Mouse (Mus musculus) kidney, embryonic 16.5 days (tissue): ENCODE data around the gene Creg2. TPM values are rescaled to one million over a fixed set of nuclear protein-coding genes. Genes with fewer than 3 reads are reported as not detected.

Source experiments
- ATAC-seq: fragments of 200-750 bp; cut with Nextera tagmentation; 2 replicates; pipeline ENCODE4 v1.8.0; 2017; ENCODE audit warnings: moderate TSS enrichment; ENCODE audit not compliant: low FRiP score, low TSS enrichment
- H3K27ac ChIP-seq: fragments of 300-500 bp; sonication (generic); 2 replicates; pipeline ENCODE4 v1.5.1; 2014; ENCODE audit warnings: low read length
- H3K27me3 ChIP-seq: fragments of 300-500 bp; sonication (generic); 2 replicates; pipeline ENCODE4 v1.6.1; 2014; ENCODE audit warnings: low read length, control low read depth, mixed read lengths; ENCODE audit not compliant: insufficient read depth
- H3K36me3 ChIP-seq: fragments of 300-500 bp; sonication (generic); 2 replicates; pipeline ENCODE4 v1.6.1; 2014; ENCODE audit warnings: low read length, control low read depth, mixed read lengths; ENCODE audit not compliant: insufficient read depth
- H3K4me1 ChIP-seq: fragments of 300-500 bp; sonication (generic); 2 replicates; pipeline ENCODE4 v1.6.1; 2014; ENCODE audit warnings: low read length, control low read depth, mixed read lengths; ENCODE audit not compliant: insufficient read depth
- H3K4me2 ChIP-seq: fragments of 300-500 bp; sonication (generic); replicated peaks from 2 replicates; pipeline ENCODE4 v1.6.1; 2014; ENCODE audit warnings: low read depth, low read length
- H3K4me3 ChIP-seq: fragments of 300-500 bp; sonication (generic); 2 replicates; pipeline ENCODE4 v1.5.1; 2014; ENCODE audit warnings: mild to moderate bottlenecking, low read length
- H3K9ac ChIP-seq: fragments of 300-500 bp; sonication (generic); replicated peaks from 2 replicates; pipeline ENCODE4 v1.6.1; 2014; ENCODE audit warnings: low read length
- H3K9me3 ChIP-seq: fragments of 300-500 bp; sonication (generic); 2 replicates; pipeline ENCODE4 v1.6.1; 2016; ENCODE audit warnings: low read length, control low read depth
- WGBS: fragments of 180-500 bp; shearing (Covaris S2); extraction: QIAGEN DNeasy Blood & Tissue Kit; methylation state at CpG from one replicate; pipeline ENCODE4 v1.1.7; 2014; 5-methylcytosine and 5-hydroxymethylcytosine counted together
- polyA plus RNA-seq: library from polyadenylated mRNA; unstranded; fragments of >200 nt; fragmentation: Nextera tagmentation; extraction: Ambion mirVana; gene quantifications from 2 replicates; pipeline ENCODE4 v1.2.1, GENCODE M21; 2015

Gene Creg2
- polyA plus RNA-seq, 1 experiment from 2014 or later: 0.04 TPM

DNA sequence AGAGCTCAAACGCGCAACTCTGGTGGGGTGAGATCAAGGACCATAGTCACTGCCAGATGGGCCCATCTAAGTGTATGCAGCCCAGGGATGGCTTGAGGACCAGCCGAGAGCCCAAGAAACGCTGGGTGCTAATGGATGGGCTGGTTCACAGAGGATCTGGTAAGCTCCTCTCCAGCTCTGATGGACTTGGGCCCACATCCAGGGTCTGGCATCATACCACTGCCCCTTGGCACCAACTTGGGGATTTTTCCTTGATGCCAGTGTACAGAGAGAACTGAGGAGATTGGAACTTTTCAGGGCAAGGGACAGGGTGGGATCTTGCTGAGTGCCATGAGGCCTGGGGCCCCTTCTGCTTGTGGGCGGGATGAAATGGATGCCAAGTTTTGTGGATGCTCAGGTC is 30.4 kb upstream of the Creg2 start:
- ATAC-seq: no peak
- Histone ChIP-seq H3K4me1 (peaks cover 4% of the 10 kb centered on the region; the same call in 1 of the 2 replicates), H3K9ac (no peak overlapping the region), H3K9me3 (no peaks in the 10 kb centered on the region), H3K27ac (no peak overlapping the region), H3K36me3 (no peaks in the 10 kb centered on the region), H3K4me2 (no peak overlapping the region), H3K27me3 (no peaks in the 10 kb centered on the region), H3K4me3 (no peak overlapping the region)
- 87% methylated on average over 5 of the region's 5 CpGs for WGBS

DNA sequence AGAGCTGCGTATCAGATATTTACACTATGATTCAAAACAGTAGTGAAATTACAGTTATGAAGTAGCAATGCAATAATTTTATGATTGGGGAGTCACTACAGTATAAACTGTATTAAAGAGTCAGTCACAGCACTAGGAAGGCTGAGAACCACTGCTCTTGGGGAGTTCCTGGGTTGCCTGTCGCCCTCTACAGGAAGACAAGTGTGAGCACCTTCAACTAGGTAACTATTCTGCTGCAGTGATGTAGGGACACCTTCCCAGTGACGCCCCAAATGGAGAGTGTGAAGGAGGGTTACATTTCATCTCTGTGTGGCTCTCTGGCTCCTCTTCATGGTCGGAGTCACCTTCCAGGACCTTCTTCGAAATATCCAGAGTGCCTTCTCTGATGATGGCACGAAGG is 29.3 kb upstream of the Creg2 start:
- H3K9me3 ChIP-seq: no peaks in the 10 kb centered on the region
- WGBS: 75% methylated on average over 6 of the region's 6 CpGs
- ATAC-seq: no peak
- no peak overlapping the region for H3K27ac ChIP-seq
- H3K4me3 ChIP-seq: no peak overlapping the region
- H3K27me3 ChIP-seq: no peaks in the 10 kb centered on the region
- H3K36me3 ChIP-seq: no peaks in the 10 kb centered on the region
- no peak overlapping the region for H3K4me2 ChIP-seq
- no peak overlapping the region for H3K9ac ChIP-seq
- no peaks in the 10 kb centered on the region for H3K4me1 ChIP-seq

DNA sequence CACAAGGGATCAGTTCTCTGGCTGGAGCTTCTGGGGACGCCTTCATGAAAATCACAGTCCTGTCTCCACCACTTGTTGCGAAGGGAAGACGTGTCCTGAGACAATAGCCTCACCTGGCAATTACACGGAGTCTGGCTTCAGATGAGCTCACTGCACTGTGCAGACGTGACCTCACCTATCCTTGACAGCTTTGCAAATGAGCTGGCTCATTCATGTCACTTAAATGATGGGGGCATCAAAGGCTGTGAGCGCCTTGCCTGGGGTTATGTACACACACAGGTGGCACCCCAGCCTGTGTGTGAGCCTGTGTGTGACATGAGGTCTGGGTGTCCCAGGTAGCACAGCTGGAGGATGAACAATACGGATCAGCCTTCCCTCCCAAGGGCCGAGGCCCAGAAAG is 27.6 kb upstream of the Creg2 start:
- 63% methylated on average over 8 of the region's 8 CpGs for WGBS
- no peak for ATAC-seq
- H3K36me3 ChIP-seq: no peaks in the 10 kb centered on the region
- H3K27me3 ChIP-seq: no peaks in the 10 kb centered on the region
- H3K4me3 ChIP-seq: no peak overlapping the region
- H3K9ac ChIP-seq: no peak overlapping the region
- no peak overlapping the region for H3K4me2 ChIP-seq
- no peaks in the 10 kb centered on the region for H3K4me1 ChIP-seq
- H3K27ac ChIP-seq: no peak overlapping the region
- H3K9me3 ChIP-seq: no peaks in the 10 kb centered on the region

DNA sequence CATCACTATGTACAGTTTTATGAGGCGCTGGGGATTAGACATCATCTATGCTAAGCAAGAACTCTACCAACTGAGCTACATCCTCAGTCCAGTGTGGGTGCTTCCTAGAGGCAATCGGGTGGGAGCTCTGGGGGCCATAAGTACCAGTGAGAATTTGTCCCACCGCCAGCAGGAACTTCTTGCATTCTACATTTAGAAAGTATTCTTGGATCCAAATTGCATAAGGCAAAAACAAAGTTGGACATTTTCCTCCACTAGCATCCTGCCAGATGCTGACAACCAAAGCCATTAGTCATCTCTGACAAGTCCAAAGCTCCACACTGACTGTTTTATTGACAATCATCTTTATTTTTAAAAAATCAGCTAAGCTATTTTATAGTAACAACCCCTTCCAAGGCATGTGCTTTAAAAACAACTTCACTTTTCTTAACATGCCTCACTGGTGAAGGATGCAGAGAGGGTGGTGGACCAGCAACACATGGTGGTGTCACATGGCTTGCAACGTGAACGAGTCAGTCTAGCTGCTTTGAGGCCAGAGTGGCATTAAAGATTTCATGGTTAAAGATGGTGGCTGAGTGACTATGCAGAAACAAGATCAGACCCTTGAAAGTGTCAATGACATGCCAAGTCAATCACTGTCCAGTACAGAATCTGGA is 25.1 kb upstream of the Creg2 start:
- ATAC-seq: no peak
- no peaks in the 10 kb centered on the region for H3K9me3 ChIP-seq
- no peak overlapping the region for H3K9ac ChIP-seq
- no peak overlapping the region for H3K4me3 ChIP-seq
- H3K27me3 ChIP-seq: no peaks in the 10 kb centered on the region
- H3K4me1 ChIP-seq: no peaks in the 10 kb centered on the region
- H3K27ac ChIP-seq: no peak overlapping the region
- no peak overlapping the region for H3K4me2 ChIP-seq
- H3K36me3 ChIP-seq: no peaks in the 10 kb centered on the region
- 83% methylated on average over 5 of the region's 5 CpGs for WGBS

DNA sequence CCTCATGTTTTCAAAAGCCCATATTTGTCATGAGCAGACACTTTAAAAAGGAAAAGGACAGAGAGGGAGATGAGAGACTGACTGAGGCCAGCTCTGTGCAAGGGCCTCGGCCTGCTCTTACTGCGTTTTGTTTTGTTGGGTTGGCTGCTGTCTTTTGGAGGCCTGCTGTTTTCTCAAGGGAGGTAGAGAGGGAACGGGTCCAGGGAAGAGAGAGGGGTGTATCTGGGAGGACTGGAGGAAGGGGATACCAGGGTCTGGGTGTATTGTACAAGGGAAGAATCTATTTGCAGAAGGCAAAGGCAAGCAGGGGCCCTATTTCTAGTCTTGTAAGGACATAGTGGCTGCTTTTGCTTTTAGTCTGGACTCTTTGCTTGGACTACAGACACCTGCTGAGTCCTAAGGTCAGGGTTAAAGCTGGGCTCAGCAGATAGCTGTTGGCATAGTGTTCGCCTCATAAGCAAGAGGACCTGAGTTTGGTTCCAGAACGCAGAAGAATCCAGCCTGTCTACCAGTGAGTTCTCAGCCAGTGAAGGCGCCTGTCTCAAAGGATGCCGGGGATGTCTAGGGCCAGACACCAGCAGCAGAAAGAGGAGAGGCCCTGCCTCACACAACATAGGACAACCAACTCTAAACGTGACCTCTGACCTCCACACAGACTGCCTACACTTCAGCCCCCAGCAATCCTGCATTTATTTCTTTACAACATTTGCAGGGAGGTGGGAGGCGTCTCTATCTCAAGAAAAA is 21.3 kb upstream of the Creg2 start:
- Histone ChIP-seq H3K9ac (no peak overlapping the region), H3K9me3 (no peaks in the 10 kb centered on the region), H3K27me3 (no peaks in the 10 kb centered on the region), H3K36me3 (no peaks in the 10 kb centered on the region), H3K4me3 (no peak overlapping the region), H3K4me1 (no peaks in the 10 kb centered on the region), H3K27ac (no peak overlapping the region), H3K4me2 (no peak overlapping the region)
- WGBS: 85% methylated on average over 9 of the region's 9 CpGs
- no peak for ATAC-seq

DNA sequence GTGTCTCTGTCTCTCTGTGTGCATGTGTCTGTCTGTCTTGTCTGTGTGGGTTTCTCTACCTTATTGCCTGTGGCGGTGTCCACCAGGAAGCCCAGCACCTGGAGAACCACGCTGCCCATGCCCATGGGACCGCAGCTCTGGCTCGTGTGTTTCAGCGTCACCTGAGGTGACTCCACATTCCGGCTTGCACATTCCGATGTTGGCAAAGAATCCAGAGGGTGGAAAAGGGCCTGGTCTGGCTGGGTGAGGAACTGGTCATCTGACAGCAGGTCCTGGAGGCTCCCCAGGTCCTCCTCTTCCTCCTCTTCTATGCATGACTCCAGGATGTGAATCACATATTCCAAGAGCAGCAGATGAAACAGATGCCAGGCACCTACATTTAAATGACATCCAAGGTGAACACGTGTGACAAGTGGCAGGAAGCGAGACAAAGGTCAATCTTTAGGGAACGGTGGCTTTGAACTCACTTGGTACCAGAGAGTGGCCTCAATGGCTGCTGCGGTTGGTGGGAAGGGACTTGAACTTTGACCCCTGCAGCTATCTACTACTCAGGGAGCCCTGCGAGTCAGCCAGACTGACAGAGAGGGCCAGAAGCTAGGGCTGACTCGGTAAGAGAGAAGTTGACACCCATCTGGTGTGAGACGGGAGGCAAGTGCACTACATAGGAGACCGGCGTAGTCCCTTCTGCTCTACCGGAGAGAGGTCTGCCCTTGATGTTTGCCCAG is 19.1 kb upstream of the Creg2 start:
- no peaks in the 10 kb centered on the region for H3K4me1 ChIP-seq
- no peak overlapping the region for H3K27ac ChIP-seq
- H3K4me3 ChIP-seq: no peak overlapping the region
- H3K9ac ChIP-seq: no peak overlapping the region
- H3K9me3 ChIP-seq: no peaks in the 10 kb centered on the region
- WGBS: 80% methylated on average over 17 of the region's 17 CpGs
- H3K4me2 ChIP-seq: no peak overlapping the region
- H3K27me3 ChIP-seq: no peaks in the 10 kb centered on the region
- ATAC-seq: no peak
- no peaks in the 10 kb centered on the region for H3K36me3 ChIP-seq

DNA sequence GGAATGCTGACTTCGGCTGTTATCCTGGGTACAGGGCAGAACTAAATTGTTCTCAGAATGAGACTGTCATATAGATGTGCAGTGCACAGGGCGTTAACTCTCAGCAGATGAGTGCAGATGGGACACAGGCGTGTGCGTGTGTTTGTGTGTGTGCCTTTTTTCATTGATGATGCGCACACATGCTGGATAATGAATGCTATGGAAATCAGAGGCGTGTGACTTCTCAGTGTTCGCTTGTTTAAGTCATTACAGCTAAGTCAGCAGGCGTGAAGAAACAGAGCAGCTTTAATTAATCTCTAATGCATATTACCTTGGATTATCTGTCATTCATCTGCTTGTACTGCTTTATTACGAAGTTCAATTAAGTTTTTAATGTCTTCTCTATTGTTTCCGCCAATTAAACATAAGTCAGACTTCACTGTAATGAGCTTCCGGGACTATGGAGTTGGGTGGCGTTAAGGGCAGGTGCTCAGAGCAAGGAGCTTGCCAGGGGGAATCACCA is 15.5 kb upstream of the Creg2 start:
- Histone ChIP-seq H3K4me2 (no peak overlapping the region), H3K27me3 (no peaks in the 10 kb centered on the region), H3K9ac (no peak overlapping the region), H3K9me3 (no peaks in the 10 kb centered on the region), H3K4me1 (no peaks in the 10 kb centered on the region), H3K4me3 (no peak overlapping the region), H3K36me3 (no peaks in the 10 kb centered on the region), H3K27ac (no peak overlapping the region)
- ATAC-seq: no peak
- 76% methylated on average over 12 of the region's 12 CpGs for WGBS

DNA sequence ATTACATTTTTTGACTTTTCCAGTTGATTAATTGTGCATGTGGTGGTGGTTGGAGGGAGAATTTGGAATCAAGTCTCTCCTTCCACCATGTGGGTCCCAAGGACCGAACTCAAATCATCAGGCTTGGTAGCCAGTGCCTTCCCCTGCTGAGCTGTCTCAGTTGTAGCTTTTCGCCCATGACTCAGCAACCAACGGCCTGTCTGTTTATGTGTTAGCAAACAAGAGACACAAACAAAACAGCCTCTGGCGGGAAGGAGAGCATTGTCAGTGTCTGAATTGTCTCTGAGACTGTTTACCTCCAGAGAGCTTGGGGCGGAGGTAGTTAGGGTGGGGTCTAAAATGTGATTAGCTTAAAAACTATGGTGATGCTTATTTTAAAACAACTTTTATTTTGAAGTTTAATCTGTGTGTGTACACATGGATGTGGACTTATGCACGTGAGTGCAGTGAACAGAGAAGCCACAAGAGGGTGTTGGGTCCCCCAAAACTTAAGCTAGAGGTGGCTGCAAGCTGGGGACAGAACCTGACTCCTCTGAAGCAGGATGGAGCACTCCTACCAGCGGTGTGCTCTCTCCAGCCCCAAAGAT is 12.9 kb upstream of the Creg2 start:
- no peak overlapping the region for H3K9ac ChIP-seq
- H3K27ac ChIP-seq: no peak overlapping the region
- no peaks in the 10 kb centered on the region for H3K27me3 ChIP-seq
- ATAC-seq: no peak
- no peaks in the 10 kb centered on the region for H3K9me3 ChIP-seq
- H3K4me2 ChIP-seq: no peak overlapping the region
- H3K4me3 ChIP-seq: no peak overlapping the region
- WGBS: 89% methylated on average over 7 of the region's 7 CpGs
- no peaks in the 10 kb centered on the region for H3K36me3 ChIP-seq
- H3K4me1 ChIP-seq: no peaks in the 10 kb centered on the region

DNA sequence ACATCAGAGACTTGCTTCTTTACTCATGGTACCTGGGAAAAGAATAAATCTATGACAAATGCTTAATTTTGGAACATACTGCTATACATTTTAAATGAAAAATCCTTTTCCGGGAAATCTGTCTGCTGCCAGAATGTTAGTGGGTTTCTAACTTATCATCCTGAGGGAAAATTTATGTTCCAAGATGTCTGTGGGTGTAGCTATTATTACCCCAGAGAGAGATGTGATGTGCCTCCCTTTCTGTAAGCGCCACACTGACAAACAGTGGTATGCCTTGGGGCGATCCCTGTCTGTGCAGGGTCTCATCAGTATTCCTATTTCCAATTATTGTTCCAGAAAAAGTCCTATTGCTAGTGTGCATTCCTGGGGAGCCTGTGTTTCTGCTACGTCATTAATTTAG is 11.8 kb upstream of the Creg2 start:
- H3K4me2 ChIP-seq: no peak overlapping the region
- peaks cover 5% of the 10 kb centered on the region; the same call in 1 of the 2 replicates for H3K9me3 ChIP-seq
- no peak overlapping the region for H3K27ac ChIP-seq
- no peaks in the 10 kb centered on the region for H3K4me1 ChIP-seq
- H3K27me3 ChIP-seq: no peaks in the 10 kb centered on the region
- no peak for ATAC-seq
- H3K9ac ChIP-seq: no peak overlapping the region
- no peak overlapping the region for H3K4me3 ChIP-seq
- no peaks in the 10 kb centered on the region for H3K36me3 ChIP-seq
- 83% methylated on average over 4 of the region's 4 CpGs for WGBS
